Mouse (Mus musculus) ES-E14 (cell line): ENCODE measurements around the gene Olfr1120.

ENCODE experiments used
- HCFC1 ChIP-seq: IDR thresholded peaks from 2 replicates; pipeline ENCODE4 v1.6.1; 2012; ENCODE audit warnings: low read length, inconsistent platforms, borderline replicate concordance; ENCODE audit not compliant: insufficient read depth
- ZNF384 ChIP-seq: IDR thresholded peaks from 2 replicates; pipeline ENCODE4 v1.6.1; 2012; ENCODE audit warnings: low read depth, low read length, inconsistent platforms

- TF ChIP-seq HCFC1 (no peak), ZNF384 (no peak)
These were observed 17.1 kb downstream of the Olfr1120 start for GRCm38 (mm10) chr2:87371726-87372125.
